Mouse (Mus musculus) T-helper 1 cell (primary cell): ENCODE data around the gene Fgfr2.

ENCODE experiments used
- in situ Hi-C: fragments of 300-600 bp; cut with MboI, MseI; formaldehyde crosslinking; loops from one replicate; pipeline ENCODE4 v1.15.1; 2025; ENCODE audit warnings: high pct_unique_total_duplicates

Gene Fgfr2

DNA sequence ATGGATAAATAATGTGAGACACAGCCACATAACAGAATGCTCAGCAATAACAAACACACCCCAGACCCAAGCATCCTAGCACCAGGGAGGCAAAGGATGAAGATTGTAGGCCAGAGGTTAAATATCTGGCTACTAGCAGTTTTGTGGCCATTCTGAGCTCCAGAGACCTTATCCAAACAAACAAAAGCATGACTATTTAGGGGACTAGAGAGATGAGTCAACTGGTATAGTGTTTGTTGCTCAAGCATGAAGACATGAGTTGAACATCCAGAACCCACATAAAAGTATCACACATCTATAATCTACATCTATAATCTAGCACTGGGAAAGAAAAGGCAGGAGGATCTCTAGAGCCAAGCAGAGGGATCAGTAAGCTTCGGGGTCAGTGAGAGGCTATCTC is 280.7 kb downstream of the Fgfr2 start:
- in situ Hi-C loops, result no loop called here

DNA sequence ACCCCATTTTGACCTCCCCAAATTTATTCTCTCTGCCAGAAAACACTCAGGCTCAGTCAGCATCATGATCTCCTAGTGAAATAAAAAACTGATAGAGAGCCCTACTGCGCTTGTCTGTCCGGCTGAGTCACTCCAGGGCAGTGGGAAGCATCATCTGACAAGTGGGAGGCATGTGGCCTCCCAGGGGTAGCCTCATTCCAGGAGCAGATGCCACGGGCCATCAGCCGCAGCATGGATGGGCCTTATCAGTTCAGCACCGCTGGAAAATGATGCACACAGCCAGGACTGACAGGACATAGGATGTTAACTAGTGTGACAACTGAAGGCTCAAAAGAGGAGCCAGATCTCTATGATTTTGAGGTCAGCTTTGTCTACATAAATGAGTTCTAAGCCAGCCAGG is 281.9 kb downstream of the Fgfr2 start:
- in situ Hi-C loops, result no loop called here

DNA sequence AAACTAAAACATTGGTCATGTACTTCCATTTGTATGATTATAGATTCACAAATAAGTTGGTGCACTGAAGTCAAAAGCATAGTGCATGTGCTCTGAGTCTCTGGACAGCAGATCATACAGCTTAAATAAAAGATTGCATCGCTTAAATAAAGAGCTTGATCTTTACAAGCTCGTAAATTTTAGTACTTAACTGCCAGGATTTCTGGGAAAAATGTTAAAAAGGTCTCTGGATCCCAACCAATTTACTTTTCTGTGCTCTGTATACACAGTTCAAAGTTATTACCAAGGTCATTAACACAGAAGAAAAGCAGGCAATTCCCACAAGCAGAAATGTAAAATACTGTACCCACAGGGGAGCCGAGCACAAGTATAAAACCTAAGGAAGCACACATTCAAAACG is 292.2 kb downstream of the Fgfr2 start:
- in situ Hi-C loops, result no loop called here

DNA sequence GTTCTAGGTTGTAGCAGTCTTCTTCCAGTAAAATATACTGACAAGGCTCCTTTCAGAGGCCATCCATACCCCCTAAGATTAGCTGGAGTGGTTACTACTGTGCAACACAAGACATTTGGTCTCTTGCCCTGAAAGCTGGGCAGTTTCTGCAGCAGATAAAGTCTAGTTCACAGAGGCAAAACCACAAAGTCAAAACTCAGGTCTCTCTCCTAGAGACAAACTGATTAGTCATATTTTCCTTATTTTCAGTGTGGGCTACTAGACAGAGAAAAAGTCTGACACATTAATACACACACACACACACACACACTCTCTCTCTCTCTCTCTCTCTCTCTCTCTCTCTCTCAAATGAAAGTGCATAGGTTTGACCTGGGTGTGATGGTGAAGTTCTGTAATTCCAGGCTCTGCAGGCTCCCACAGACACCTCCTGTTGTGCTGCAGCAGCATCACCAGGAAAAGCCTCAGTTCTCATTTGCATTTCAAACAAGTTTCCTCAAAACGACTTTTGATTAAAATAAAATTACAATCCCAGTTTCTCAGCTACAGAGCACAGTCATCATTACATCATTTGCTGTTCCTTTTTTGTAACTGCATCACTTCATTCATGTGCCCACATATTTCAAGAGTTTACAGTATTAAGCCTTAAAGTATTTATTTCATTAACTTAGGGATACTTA is 298.7 kb downstream of the Fgfr2 start:
- in situ Hi-C loops, result no loop called here

DNA sequence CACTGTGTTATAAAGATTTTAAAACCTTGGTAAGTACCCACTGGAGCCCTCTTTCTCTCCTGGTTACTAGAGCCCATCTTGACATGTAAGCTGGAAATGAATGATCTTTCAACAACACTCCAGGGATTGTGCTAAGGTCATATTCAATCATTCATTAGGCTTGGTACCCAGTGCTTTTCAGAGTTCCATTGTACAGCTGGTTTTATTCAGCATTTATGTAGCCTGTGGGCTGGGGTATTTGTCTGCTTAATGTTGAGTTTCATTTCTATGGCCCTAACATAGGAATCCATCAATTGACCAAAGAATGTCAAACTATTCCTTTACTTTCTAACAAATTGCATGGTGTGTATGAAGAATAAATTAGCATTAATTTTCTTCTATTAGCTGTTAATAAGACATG is 299.3 kb downstream of the Fgfr2 start:
- in situ Hi-C loops, result no loop called here

DNA sequence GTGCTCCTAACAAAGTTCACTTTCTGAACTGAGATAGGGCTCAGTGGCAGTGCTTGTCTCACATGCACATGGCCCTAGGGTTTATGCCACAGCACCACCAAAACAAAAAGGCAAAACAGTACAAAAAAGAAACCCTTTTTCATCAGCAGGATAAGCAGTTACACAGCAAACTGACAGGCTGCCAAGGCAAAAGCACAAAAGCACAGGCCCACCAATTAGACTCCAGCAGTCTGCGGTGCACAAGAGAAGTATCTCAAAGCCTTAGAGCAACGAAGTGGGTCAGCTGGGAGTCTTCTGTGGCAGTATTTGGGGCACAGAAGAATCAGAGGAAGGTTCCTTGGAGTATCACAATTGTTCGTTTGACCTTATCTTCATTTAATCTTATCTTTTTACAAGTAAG is 302.5 kb downstream of the Fgfr2 start:
- in situ Hi-C loops, result no loop called here

DNA sequence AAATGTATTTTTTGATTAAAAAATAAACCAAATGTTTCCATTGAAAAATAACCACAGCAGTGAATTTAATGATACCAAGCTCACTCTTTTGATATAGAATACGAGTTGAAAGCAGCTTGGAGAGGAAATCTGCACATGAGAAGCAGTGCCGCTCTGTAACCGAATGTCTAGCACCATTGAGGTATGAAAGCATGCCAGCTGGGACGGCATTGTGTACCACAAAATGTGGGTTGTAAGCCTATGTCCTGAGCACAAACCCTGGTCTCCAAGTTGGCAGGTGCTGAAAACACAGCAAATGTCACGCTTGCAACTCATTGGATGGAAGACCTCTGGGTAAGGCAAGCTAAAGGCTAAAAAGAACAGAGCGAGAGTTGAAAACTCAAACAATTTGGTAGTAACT is 306.1 kb downstream of the Fgfr2 start:
- in situ Hi-C loops, result no loop called here

DNA sequence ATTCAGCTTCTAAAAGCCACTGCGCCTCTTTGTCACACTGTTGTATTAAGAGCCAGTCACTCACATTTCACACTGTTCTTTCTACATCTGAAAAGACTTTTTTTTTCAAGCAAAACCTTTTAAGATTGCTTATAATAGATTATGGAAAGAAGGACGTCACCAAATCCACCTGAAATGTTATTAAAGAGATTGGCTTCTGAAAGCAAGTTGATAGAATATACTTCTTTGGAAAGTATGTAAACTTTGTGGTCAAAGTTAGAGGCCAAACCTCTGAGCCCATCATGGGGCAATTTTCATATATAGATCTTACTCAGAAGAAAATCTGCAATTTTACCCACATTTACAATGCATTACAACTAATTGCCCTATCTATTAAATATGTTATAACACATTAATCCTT is 306.6 kb downstream of the Fgfr2 start:
- in situ Hi-C loops, result no loop called here

DNA sequence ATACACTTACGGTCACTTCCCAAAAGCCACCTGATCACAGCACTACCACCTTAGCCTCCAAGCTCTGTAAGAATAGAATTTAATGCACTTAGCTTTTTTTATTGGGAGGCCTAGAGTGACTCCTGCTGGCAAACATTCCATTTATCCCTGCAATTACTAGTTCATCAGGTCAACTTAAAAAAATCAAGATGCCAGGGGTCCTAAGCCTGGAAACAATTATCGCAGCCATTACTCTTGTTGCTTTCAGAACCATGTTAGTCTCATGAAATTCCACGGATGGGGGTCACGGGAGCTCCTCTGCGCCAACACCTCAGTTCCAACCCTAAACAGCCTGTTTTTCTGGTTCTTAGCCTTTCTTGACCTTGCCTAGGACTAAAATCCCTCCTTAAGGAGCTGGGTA is 308.1 kb downstream of the Fgfr2 start:
- in situ Hi-C loops, result no loop called here

DNA sequence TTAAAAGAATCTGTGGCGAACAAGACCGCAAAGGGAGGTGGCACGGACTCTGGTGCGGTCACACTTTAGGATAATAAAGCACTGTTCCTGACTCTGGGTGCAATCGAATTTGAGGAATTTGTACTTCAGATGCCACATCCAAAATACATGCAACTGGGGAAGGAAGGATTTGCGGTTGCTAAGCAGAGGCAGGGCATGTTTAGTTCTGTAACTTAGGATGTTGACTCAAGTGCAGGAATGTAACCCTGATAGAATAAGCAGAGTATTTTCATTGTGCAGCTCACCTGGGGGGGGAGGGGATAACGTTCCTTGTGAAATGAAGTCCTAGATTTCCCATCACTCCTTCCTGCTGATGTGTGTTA is 309.1 kb downstream of the Fgfr2 start:
- in situ Hi-C loops, result no loop called here

DNA sequence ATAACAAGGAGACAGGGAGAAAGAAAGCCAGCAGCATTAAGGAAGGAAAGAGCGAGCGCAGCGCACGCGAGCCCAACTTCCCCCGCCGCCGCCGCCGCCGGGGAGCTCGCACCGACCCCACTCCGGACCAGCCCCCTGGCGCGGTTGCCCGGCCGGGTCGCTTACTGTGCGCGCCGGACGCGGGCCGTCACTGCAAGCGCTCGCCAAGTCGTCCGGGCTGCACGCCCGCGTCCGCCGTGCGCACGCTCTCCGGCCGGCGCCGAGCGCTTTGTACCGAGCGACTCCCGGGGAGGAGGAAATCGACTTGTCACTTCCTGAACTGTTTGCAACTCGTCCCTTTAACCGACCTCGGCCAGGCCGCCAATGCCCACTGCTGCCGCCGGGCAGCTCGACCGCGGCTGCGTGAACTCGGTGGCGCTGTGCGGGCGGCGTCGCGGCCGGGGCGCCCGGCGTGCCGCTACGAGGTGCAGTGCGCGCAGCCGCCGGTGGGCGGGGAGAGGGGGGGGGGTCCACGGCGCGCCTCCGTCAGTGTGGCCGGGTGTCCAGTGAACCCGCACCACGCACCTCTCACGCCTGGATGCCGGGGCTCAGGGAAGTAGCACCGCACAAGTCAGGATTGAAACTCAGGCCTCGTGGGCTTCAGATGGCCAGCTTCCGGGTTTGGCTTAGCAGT is 309.6 kb downstream of the Fgfr2 start, which contains the start of gene Fam53b:
Gene Fam53b, minus strand, starts transcription at position 471 of the 673 bp plus-strand sequence.
- in situ Hi-C loops, result no loop called here

DNA sequence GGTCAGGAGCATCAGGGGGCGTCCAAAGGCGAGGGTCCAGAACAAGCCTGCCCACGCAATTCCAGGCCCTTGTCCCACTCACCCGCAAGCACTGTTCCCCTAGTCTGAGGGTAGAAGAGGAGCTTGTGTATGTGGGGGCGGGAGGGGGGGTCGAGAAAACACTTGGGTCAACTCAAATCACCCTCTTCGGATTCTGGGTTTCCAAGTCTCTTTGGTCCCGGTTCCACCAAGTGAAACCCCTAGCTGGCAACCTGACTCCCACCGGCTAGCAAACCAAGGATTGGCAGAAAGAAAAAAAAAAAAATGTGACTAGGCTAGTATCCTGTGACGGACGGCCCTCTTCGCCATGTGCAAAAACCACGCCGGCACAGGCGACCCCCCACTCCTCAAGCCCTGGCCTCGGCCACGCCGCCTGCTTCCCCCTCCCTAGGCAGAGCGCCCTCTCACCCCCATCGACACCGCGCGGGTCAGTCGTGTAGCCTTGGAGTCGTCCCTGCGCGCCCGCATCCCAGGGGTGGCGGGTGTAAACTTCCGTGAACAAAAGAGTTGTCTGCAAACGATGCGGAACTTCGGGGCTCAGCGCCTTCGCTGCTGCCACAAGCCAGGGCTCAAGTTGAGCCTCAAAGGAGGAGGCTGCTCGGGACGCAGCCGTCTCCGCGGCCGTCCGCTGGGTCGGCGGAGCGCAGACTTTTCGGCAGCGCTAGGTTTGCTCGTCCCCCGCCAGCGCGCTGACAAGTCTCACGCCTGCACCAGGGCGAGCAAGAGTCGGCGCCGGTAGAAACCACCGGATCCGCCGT is 310.3 kb downstream of the Fgfr2 start:
- in situ Hi-C loops, result no loop called here

DNA sequence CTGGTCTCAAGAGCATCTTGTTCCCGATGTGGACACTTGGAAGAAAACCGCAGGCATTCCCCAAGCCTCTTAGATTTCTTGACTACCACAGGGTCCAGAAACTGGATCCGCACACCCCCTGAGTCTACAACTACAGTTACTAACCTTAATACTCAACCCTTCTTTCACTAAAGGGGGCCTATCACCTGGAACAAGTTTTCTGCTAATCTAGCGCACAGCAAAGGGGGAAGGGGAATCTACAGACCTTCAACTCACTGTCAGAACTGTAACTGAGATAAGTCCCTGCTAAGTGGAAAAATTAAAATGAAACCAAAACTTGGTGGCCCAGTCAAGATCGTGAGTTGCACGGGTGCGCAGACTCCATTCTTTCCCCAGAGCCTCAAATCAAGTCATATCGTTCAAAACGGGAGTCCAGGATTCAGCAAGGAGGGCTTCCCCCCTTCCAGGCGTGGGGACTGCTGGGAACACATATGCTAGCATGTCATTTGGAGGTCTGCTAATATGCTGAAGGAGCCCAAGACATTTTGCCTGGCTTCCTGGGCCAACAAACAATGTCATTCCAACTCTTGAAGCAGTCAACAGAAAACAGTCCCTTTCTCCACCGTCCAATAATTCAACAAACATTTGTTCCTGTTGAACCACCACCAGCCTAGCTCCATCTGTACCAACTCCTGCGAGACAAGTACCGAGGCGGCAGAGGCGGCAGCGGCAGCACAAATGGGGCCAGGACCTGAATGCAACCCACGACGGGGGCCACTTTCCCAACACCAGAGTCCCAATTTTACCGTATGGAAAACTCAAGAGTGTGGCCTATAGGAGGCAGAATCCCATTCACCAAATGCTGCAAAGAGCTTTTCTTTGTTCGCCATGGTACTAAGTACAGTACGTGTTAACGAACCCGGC is 311.2 kb downstream of the Fgfr2 start:
- in situ Hi-C loops, result no loop called here

DNA sequence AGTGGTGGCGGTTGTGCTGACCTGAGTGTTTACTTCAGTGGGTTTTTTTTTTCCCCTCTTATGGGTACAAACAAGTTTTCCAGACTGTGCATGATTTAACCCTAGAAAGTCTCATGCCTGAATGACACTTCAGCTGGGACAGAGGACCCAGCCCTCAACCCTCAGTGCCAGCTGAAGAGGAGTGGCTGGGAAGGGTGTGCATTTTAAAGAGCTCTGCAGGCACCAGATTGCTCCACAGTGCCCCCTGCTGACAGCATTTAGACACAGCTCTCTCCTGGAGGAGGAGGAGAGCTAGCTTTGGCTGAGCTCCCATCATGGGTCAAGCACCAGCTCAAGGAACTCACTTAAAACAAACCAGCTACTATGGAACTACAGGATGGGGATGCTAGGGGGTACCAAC is 312.3 kb downstream of the Fgfr2 start:
- in situ Hi-C loops, result no loop called here

DNA sequence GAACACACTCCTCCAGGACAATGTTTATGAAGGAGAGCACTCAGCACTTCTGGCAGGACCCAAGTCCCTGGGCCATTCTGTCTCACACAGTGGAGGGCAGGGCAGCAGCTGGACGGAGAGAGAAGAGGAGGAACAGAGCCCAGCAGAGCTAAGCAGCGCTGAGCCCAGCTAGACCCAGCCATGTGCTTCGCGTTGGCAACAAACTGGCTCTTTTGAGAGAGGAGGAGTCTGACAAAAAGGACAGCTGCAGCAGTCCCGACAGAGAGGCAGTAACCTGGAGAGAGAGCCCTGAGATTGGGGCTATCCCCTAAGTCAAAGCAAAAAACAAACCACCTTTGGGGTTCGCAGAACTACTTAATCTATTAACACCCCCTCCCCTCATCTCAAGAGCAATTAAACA is 312.8 kb downstream of the Fgfr2 start:
- in situ Hi-C loops, result no loop called here

DNA sequence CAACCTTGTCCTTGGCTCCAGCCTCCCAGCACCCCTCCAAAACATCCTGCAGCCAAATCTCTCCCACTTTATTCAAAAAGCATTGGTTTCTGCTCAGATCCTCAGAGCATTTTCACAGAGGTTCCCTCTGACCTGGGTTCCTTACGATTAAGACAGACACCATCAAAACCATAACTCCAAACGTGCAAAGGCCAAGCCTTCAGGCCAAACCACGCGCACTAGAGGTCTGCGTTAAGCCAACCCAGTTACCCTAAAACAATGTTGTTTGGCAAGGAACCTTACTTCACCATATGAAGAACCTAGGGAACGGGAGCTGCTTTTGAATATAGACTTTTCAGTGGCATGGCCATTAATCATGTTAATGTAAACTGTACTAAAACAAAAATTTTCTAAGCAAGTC is 313.4 kb downstream of the Fgfr2 start:
- in situ Hi-C loops, result loop anchor here (5.0 kb wide), 1 partner anchor 152 kb away; no protein-coding TSS in a partner anchor

DNA sequence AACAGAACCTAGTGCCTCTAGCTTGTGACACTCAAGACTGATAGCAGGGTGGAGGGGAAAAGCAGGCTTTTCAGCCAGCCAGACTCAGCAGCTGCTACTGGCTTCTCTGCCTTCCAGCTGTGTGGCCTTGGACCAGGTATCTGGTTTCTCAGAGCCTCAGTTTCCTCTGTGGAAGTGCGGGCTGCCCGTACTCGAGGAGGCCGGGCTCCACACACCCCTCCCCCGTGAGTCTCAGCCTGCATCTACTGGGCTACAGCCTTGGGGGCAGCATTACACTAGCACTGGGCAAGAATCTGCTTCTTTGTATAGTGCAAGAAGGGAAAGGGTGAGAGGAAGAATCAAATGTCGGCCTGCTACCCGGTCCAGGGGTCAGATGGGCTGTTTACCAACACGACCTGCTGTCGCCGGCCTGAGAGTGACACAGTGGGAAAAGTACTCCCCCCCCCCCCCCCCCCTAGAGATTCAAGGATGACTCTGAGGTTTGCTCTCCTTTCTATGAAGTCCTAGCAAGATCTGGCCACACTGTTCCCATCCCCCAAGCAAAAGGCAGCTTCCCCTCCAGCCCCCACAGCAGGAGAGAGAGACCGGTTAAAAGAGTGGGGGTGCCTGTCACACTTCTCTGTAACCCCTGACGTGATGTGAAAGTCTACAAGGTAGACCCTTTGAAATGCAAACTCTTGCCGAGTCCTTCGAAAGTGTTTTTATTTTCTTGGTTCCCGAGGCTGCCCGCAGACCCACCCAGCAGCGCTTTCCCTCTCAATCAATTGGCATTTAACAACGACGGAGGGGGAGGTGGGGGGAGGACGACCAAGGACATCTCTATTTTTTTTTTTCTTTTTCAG is 314.1 kb downstream of the Fgfr2 start:
- in situ Hi-C loops, result loop anchor here (5.0 kb wide), 1 partner anchor 152 kb away; no protein-coding TSS in a partner anchor

DNA sequence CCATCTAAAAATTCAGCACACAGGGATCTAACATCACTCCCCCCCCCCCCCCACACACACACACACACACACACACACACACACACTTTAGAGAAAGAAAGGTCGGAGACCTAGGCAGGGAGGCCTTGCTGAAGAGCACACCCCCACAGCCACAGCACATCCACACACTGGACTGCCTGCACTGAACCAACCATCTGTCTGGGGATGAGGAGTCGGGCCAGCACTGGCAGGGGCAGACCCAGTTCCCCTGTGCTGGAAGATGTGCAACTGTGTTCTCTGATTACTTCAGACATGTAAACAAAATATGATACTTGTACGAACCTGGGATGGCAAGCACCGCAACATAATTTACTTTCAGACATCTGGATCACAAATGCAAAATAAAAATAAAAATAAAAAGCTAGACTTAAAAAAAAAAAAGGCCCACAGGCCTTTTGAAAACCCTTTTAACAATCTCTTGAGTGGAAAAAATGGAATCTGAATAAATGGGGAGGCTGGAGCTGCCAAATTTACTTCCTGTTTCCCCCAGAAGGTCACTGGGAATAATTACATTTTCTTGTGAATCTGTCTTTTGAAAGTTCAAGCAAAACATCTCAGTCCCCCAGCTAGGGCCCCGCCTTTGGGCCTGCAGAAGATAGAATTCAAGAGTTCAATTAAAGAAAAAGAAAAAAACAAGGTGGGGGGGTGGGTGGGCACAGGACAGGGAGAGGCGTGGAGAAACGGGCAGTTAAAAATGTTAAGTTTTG is 314.9 kb downstream of the Fgfr2 start:
- in situ Hi-C loops, result loop anchor here (5.0 kb wide), 1 partner anchor 151 kb away; no protein-coding TSS in a partner anchor

DNA sequence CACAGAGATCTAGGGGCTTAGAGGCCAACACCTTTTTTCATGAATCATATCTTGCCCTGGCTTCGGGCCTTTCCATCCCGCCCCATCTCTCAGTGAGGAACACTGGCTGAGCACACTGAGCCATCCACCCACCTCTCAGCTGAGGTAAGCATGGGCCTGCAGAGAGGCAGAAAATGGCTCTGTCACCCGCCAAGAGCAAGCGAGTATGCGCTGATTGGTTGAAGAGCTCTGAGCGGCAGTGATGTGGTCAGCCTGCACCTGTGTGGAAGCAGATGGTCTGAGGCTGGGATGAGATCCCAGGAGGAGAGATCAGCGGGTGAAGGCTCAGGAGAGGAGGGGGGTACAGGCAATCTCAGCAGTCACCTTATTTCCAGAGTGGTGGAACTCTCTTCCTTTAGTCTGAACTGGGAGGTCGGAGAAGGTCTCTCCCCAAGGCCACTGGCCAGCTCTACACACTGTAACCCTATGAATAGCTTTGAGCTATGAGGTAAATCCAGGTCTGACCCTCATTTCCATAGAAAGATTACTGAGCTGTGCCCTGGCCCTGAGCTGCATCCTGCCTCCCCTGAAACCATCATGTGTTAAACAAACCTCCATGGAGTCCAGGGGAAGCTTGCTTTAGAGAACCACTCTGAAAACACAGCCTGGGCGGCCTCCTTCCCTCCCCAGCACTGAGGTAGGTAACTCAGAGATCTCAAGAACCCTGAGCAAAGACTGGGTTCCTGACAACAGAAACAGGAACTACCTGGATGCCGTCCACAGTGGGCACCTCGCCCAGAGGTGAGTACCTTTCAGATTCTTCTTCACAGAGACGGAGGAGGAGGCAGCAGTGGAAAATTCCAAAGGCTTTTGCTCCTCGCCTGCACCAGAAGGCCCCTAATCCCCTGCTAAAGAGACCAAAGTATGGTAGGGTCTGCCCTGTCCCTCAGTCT is 316.0 kb downstream of the Fgfr2 start:
- in situ Hi-C loops, result loop anchor here (5.0 kb wide), 1 partner anchor 150 kb away; no protein-coding TSS in a partner anchor
